Mouse (Mus musculus): ENCODE measurements around the gene Prr5l. TPM values are rescaled to one million over a fixed set of nuclear protein-coding genes. Genes with fewer than 3 reads are reported as not detected.

Prr5l gene
- total and polyA plus RNA-seq, 3 experiments = 0.05 TPM; not detected in 2

- DNase-seq (ENCODE audit: low spot score) (no peak), ATAC-seq (ENCODE audit: extremely low read depth, insufficient number of reproducible peaks, low FRiP score, poor library complexity, severe bottlenecking) (no peak)
- TF ChIP-seq GATA1 (IDR thresholded peaks at IDR 0.05; ENCODE audit: borderline replicate concordance, low read length) (no peak), CTCF (IDR thresholded peaks at IDR 0.05; ENCODE audit: low read depth, low read length) (no peak), POLR2AphosphoS5 (IDR thresholded peaks at IDR 0.05; ENCODE audit: insufficient replicate concordance, low read depth, low read length) (no peak), GATA2 (IDR thresholded peaks at IDR 0.05; ENCODE audit: borderline replicate concordance, low read depth, low read length) (no peak), TAL1 (conservative IDR thresholded peaks at IDR 0.05; ENCODE audit: low read depth, low read length) (no peak)
- Histone ChIP-seq H3K4me3 (ENCODE audit: low read depth, low read length) (no peak overlapping the region), H3K36me3 (replicated peaks) (no peaks in the 10 kb centered on the region), H3K9me3 (replicated peaks) (no peaks in the 10 kb centered on the region), H3K27me3 (ENCODE audit: insufficient read depth, low read length) (peaks cover 10% of the 10 kb centered on the region), H3K4me1 (ENCODE audit: insufficient read depth, low read depth, low read length) (no peaks in the 10 kb centered on the region)
Measured at GRCm38 (mm10) chr2:101860920-101861485, 21.8 kb downstream of the Prr5l start.

- Histone ChIP-seq H3K9me3 (replicated peaks) (no peaks in the 10 kb centered on the region), H3K4me1 (ENCODE audit: insufficient read depth, low read depth, low read length) (no peaks in the 10 kb centered on the region), H3K4me3 (ENCODE audit: low read depth, low read length) (no peak overlapping the region), H3K27me3 (ENCODE audit: insufficient read depth, low read length) (peaks cover 6% of the 10 kb centered on the region; the same call in 1 of the 2 replicates), H3K36me3 (replicated peaks) (no peaks in the 10 kb centered on the region)
- TF ChIP-seq POLR2AphosphoS5 (IDR thresholded peaks at IDR 0.05; ENCODE audit: insufficient replicate concordance, low read depth, low read length) (no peak), GATA1 (IDR thresholded peaks at IDR 0.05; ENCODE audit: borderline replicate concordance, low read length) (no peak), GATA2 (IDR thresholded peaks at IDR 0.05; ENCODE audit: borderline replicate concordance, low read depth, low read length) (no peak), CTCF (IDR thresholded peaks at IDR 0.05; ENCODE audit: low read depth, low read length) (no peak), TAL1 (conservative IDR thresholded peaks at IDR 0.05; ENCODE audit: low read depth, low read length) (no peak)
- ATAC-seq (ENCODE audit: extremely low read depth, insufficient number of reproducible peaks, low FRiP score, poor library complexity, severe bottlenecking) (no peak), DNase-seq (ENCODE audit: low spot score) (no peak)
Measured at GRCm38 (mm10) chr2:101856174-101856573, 26.7 kb downstream of the Prr5l start.

GRCm38 (mm10) chr2:101854792-101855191 is 28.0 kb downstream of the Prr5l start:
- TF ChIP-seq GATA2 (IDR thresholded peaks at IDR 0.05; ENCODE audit: borderline replicate concordance, low read depth, low read length) = no peak
- no peak for TF ChIP-seq TAL1 (conservative IDR thresholded peaks at IDR 0.05; ENCODE audit: low read depth, low read length)
- TF ChIP-seq POLR2AphosphoS5 (IDR thresholded peaks at IDR 0.05; ENCODE audit: insufficient replicate concordance, low read depth, low read length) = no peak
- TF ChIP-seq CTCF (IDR thresholded peaks at IDR 0.05; ENCODE audit: low read depth, low read length) = no peak
- no peak for TF ChIP-seq GATA1 (IDR thresholded peaks at IDR 0.05; ENCODE audit: borderline replicate concordance, low read length)
- DNase-seq (ENCODE audit: low spot score) (no peak), ATAC-seq (ENCODE audit: extremely low read depth, insufficient number of reproducible peaks, low FRiP score, poor library complexity, severe bottlenecking) (no peak)
- no peaks in the 10 kb centered on the region for H3K9me3 ChIP-seq (replicated peaks)
- no peak overlapping the region for H3K4me3 ChIP-seq (ENCODE audit: low read depth, low read length)
- H3K4me1 ChIP-seq (ENCODE audit: insufficient read depth, low read depth, low read length) = no peaks in the 10 kb centered on the region
- H3K27me3 ChIP-seq (ENCODE audit: insufficient read depth, low read length) = 0 out of 2 replicates have a peak, but pooled peaks cover 4% of the 10 kb centered on the region
- no peaks in the 10 kb centered on the region for H3K36me3 ChIP-seq (replicated peaks)

- no peaks in the 10 kb centered on the region for H3K36me3 ChIP-seq (replicated peaks)
- H3K4me1 ChIP-seq (ENCODE audit: insufficient read depth, low read depth, low read length) = no peaks in the 10 kb centered on the region
- no peak for TF ChIP-seq CTCF (IDR thresholded peaks at IDR 0.05; ENCODE audit: low read depth, low read length)
- TF ChIP-seq TAL1 (conservative IDR thresholded peaks at IDR 0.05; ENCODE audit: low read depth, low read length) = no peak
- no peak for TF ChIP-seq POLR2AphosphoS5 (IDR thresholded peaks at IDR 0.05; ENCODE audit: insufficient replicate concordance, low read depth, low read length)
- no peaks in the 10 kb centered on the region for H3K27me3 ChIP-seq (ENCODE audit: insufficient read depth, low read length)
- DNase-seq (ENCODE audit: low spot score) (no peak), ATAC-seq (ENCODE audit: extremely low read depth, insufficient number of reproducible peaks, low FRiP score, poor library complexity, severe bottlenecking) (no peak)
- H3K4me3 ChIP-seq (ENCODE audit: low read depth, low read length) = no peak overlapping the region
- H3K9me3 ChIP-seq (replicated peaks) = no peaks in the 10 kb centered on the region
Measured at GRCm38 (mm10) chr2:101842756-101843155, 40.1 kb downstream of the Prr5l start.

- no peak for DNase-seq (ENCODE audit: low spot score)
- peaks cover 3% of the 10 kb centered on the region; the same call in 1 of the 2 replicates for H3K27me3 ChIP-seq (ENCODE audit: insufficient read depth, low read length)
- no peaks in the 10 kb centered on the region for H3K4me1 ChIP-seq (ENCODE audit: insufficient read depth, low read depth, low read length)
- ATAC-seq (ENCODE audit: extremely low read depth, insufficient number of reproducible peaks, low FRiP score, poor library complexity, severe bottlenecking) = no peak
- TF ChIP-seq TAL1 (conservative IDR thresholded peaks at IDR 0.05; ENCODE audit: low read depth, low read length) (no peak), GATA1 (IDR thresholded peaks at IDR 0.05; ENCODE audit: borderline replicate concordance, low read length) (no peak), CTCF (IDR thresholded peaks at IDR 0.05; ENCODE audit: low read depth, low read length) (no peak), GATA2 (IDR thresholded peaks at IDR 0.05; ENCODE audit: borderline replicate concordance, low read depth, low read length) (no peak), POLR2AphosphoS5 (IDR thresholded peaks at IDR 0.05; ENCODE audit: insufficient replicate concordance, low read depth, low read length) (no peak)
- no peaks in the 10 kb centered on the region for H3K9me3 ChIP-seq (replicated peaks)
- H3K4me3 ChIP-seq (ENCODE audit: low read depth, low read length) = no peak overlapping the region
- H3K36me3 ChIP-seq (replicated peaks) = no peaks in the 10 kb centered on the region
Measured at GRCm38 (mm10) chr2:101834816-101835523, 47.9 kb downstream of the Prr5l start.

- no peaks in the 10 kb centered on the region for H3K9me3 ChIP-seq (replicated peaks)
- H3K36me3 ChIP-seq (replicated peaks) = no peaks in the 10 kb centered on the region
- DNase-seq (ENCODE audit: low spot score) (no peak), ATAC-seq (ENCODE audit: extremely low read depth, insufficient number of reproducible peaks, low FRiP score, poor library complexity, severe bottlenecking) (no peak)
- TF ChIP-seq TAL1 (conservative IDR thresholded peaks at IDR 0.05; ENCODE audit: low read depth, low read length) = no peak
- TF ChIP-seq POLR2AphosphoS5 (IDR thresholded peaks at IDR 0.05; ENCODE audit: insufficient replicate concordance, low read depth, low read length) = no peak
- no peak for TF ChIP-seq GATA2 (IDR thresholded peaks at IDR 0.05; ENCODE audit: borderline replicate concordance, low read depth, low read length)
- TF ChIP-seq GATA1 (IDR thresholded peaks at IDR 0.05; ENCODE audit: borderline replicate concordance, low read length) = no peak
- no peak for TF ChIP-seq CTCF (IDR thresholded peaks at IDR 0.05; ENCODE audit: low read depth, low read length)
- H3K4me3 ChIP-seq (ENCODE audit: low read depth, low read length) = no peak overlapping the region
- H3K4me1 ChIP-seq (ENCODE audit: insufficient read depth, low read depth, low read length) = no peaks in the 10 kb centered on the region
- peaks cover 3% of the 10 kb centered on the region; the same call in 1 of the 2 replicates for H3K27me3 ChIP-seq (ENCODE audit: insufficient read depth, low read length)
Measured at GRCm38 (mm10) chr2:101832361-101832760, 50.5 kb downstream of the Prr5l start.
